Mouse (Mus musculus): ENCODE data around the gene Carmil1. TPM values are rescaled to one million over a fixed set of nuclear protein-coding genes. Genes with fewer than 3 reads are reported as not detected.

Carmil1 gene
- polyA plus RNA-seq, 1 experiment from 2014 or later: 5.9 TPM

GRCm38 (mm10) chr13:24264760-24265159 lies 15.8 kb downstream of the Carmil1 start:
- no peak for TF ChIP-seq EP300 (IDR thresholded peaks at IDR 0.05; ENCODE audit: low read depth)
- no peak for TF ChIP-seq CTCF (IDR thresholded peaks at IDR 0.05; ENCODE audit: low read depth)
- no peak overlapping the region for H3K4me3 ChIP-seq (ENCODE audit: low read depth, low read length)
- ATAC-seq: no peak
- H3K4me1 ChIP-seq (ENCODE audit: insufficient read depth): no peaks in the 10 kb centered on the region
- H3K9ac ChIP-seq (replicated peaks): no peak overlapping the region
- no peaks in the 10 kb centered on the region for H3K36me3 ChIP-seq (replicated peaks; ENCODE audit: insufficient read depth, low read length)
- no peak for DNase-seq
- no peaks in the 10 kb centered on the region for H3K27me3 ChIP-seq (ENCODE audit: insufficient read depth, low read length)
- H3K9me3 ChIP-seq (ENCODE audit: low read length): no peaks in the 10 kb centered on the region
- H3K4me2 ChIP-seq (ENCODE audit: low read depth, low read length): no peak overlapping the region
- 57% methylated on average over 5 of the region's 5 CpGs for WGBS (ENCODE audit: insufficient replicate concordance)
- H3K27ac ChIP-seq (ENCODE audit: low read depth): no peak overlapping the region

- H3K4me1 ChIP-seq (ENCODE audit: insufficient read depth): no peaks in the 10 kb centered on the region
- TF ChIP-seq CTCF (IDR thresholded peaks at IDR 0.05; ENCODE audit: low read depth): no peak
- no peak for TF ChIP-seq EP300 (IDR thresholded peaks at IDR 0.05; ENCODE audit: low read depth)
- H3K36me3 ChIP-seq (replicated peaks; ENCODE audit: insufficient read depth, low read length): no peaks in the 10 kb centered on the region
- H3K27me3 ChIP-seq (ENCODE audit: insufficient read depth, low read length): no peaks in the 10 kb centered on the region
- ATAC-seq (no peak), DNase-seq (no peak)
- H3K4me2 ChIP-seq (ENCODE audit: low read depth, low read length): no peak overlapping the region
- 76% methylated on average over 4 of the region's 4 CpGs for WGBS (ENCODE audit: insufficient replicate concordance)
- H3K9ac ChIP-seq (replicated peaks): no peak overlapping the region
- no peak overlapping the region for H3K4me3 ChIP-seq (ENCODE audit: low read depth, low read length)
- no peak overlapping the region for H3K27ac ChIP-seq (ENCODE audit: low read depth)
- no peaks in the 10 kb centered on the region for H3K9me3 ChIP-seq (ENCODE audit: low read length)
Measured at GRCm38 (mm10) chr13:24263560-24263959, 17.0 kb downstream of the Carmil1 start.

GRCm38 (mm10) chr13:24260751-24261591 lies 19.6 kb downstream of the Carmil1 start:
- Histone ChIP-seq H3K27ac (ENCODE audit: low read depth) (no peak overlapping the region), H3K27me3 (ENCODE audit: insufficient read depth, low read length) (no peaks in the 10 kb centered on the region), H3K36me3 (replicated peaks; ENCODE audit: insufficient read depth, low read length) (no peaks in the 10 kb centered on the region), H3K9me3 (ENCODE audit: low read length) (no peaks in the 10 kb centered on the region), H3K4me1 (ENCODE audit: insufficient read depth) (no peaks in the 10 kb centered on the region), H3K9ac (replicated peaks) (no peak overlapping the region), H3K4me3 (ENCODE audit: low read depth, low read length) (no peak overlapping the region), H3K4me2 (ENCODE audit: low read depth, low read length) (no peak overlapping the region)
- ATAC-seq (no peak), DNase-seq (no peak)
- TF ChIP-seq CTCF (IDR thresholded peaks at IDR 0.05; ENCODE audit: low read depth) (no peak), EP300 (IDR thresholded peaks at IDR 0.05; ENCODE audit: low read depth) (no peak)
- 55% methylated on average over 10 of the region's 10 CpGs for WGBS (ENCODE audit: insufficient replicate concordance)

GRCm38 (mm10) chr13:24257809-24258208 lies 22.8 kb downstream of the Carmil1 start:
- TF ChIP-seq CTCF (IDR thresholded peaks at IDR 0.05; ENCODE audit: low read depth) (no peak), EP300 (IDR thresholded peaks at IDR 0.05; ENCODE audit: low read depth) (no peak)
- DNase-seq (no peak), ATAC-seq (no peak)
- H3K36me3 ChIP-seq (replicated peaks; ENCODE audit: insufficient read depth, low read length): no peaks in the 10 kb centered on the region
- no peaks in the 10 kb centered on the region for H3K9me3 ChIP-seq (ENCODE audit: low read length)
- H3K27ac ChIP-seq (ENCODE audit: low read depth): no peak overlapping the region
- no peaks in the 10 kb centered on the region for H3K4me1 ChIP-seq (ENCODE audit: insufficient read depth)
- H3K4me2 ChIP-seq (ENCODE audit: low read depth, low read length): no peak overlapping the region
- WGBS (ENCODE audit: insufficient replicate concordance): 71% methylated on average over 6 of the region's 6 CpGs
- H3K27me3 ChIP-seq (ENCODE audit: insufficient read depth, low read length): no peaks in the 10 kb centered on the region
- no peak overlapping the region for H3K9ac ChIP-seq (replicated peaks)
- H3K4me3 ChIP-seq (ENCODE audit: low read depth, low read length): no peak overlapping the region

GRCm38 (mm10) chr13:24253989-24254388 lies 26.6 kb downstream of the Carmil1 start:
- H3K4me1 ChIP-seq (ENCODE audit: insufficient read depth): no peaks in the 10 kb centered on the region
- no peaks in the 10 kb centered on the region for H3K27me3 ChIP-seq (ENCODE audit: insufficient read depth, low read length)
- no peaks in the 10 kb centered on the region for H3K9me3 ChIP-seq (ENCODE audit: low read length)
- 5% methylated on average over 2 of the region's 2 CpGs for WGBS (ENCODE audit: insufficient replicate concordance)
- DNase-seq: peak; percentile 50
- H3K4me3 ChIP-seq (ENCODE audit: low read depth, low read length): no peak overlapping the region
- TF ChIP-seq CTCF (IDR thresholded peaks at IDR 0.05; ENCODE audit: low read depth) (peak; percentile 80), EP300 (IDR thresholded peaks at IDR 0.05; ENCODE audit: low read depth) (peak; percentile 85)
- no peak overlapping the region for H3K4me2 ChIP-seq (ENCODE audit: low read depth, low read length)
- H3K36me3 ChIP-seq (replicated peaks; ENCODE audit: insufficient read depth, low read length): no peaks in the 10 kb centered on the region
- peak; percentile 85 for ATAC-seq
- H3K9ac ChIP-seq (replicated peaks): no peak overlapping the region
- H3K27ac ChIP-seq (ENCODE audit: low read depth): no peak overlapping the region

GRCm38 (mm10) chr13:24253551-24253950 lies 27.0 kb downstream of the Carmil1 start:
- no peak overlapping the region; the same call in 1 of the 2 replicates for H3K27ac ChIP-seq (ENCODE audit: low read depth)
- no peaks in the 10 kb centered on the region for H3K36me3 ChIP-seq (replicated peaks; ENCODE audit: insufficient read depth, low read length)
- H3K9ac ChIP-seq (replicated peaks): no peak overlapping the region
- no peak overlapping the region for H3K4me3 ChIP-seq (ENCODE audit: low read depth, low read length)
- TF ChIP-seq CTCF (IDR thresholded peaks at IDR 0.05; ENCODE audit: low read depth) (no peak), EP300 (IDR thresholded peaks at IDR 0.05; ENCODE audit: low read depth) (no peak)
- no peaks in the 10 kb centered on the region for H3K9me3 ChIP-seq (ENCODE audit: low read length)
- no peak for DNase-seq
- H3K27me3 ChIP-seq (ENCODE audit: insufficient read depth, low read length): no peaks in the 10 kb centered on the region
- 81% methylated on average over 3 of the region's 3 CpGs for WGBS (ENCODE audit: insufficient replicate concordance)
- no peak for ATAC-seq
- H3K4me1 ChIP-seq (ENCODE audit: insufficient read depth): no peaks in the 10 kb centered on the region
- no peak overlapping the region for H3K4me2 ChIP-seq (ENCODE audit: low read depth, low read length)

Measured in liver, postnatal 0 days (tissue).